Mouse (Mus musculus) erythroblast, embryonic 14.5 days (primary cell): ENCODE measurements at regions not wholly inside any gene's neighbourhood (a gene's known extent, or its start where the extent isn't known, plus 50 kb on each side); places are given as distances from the start of the nearest gene placed in this dataset.

ENCODE experiments used
- GATA1 ChIP-seq: IDR thresholded peaks from 2 replicates; pipeline ENCODE4 v1.6.1; 2012; ENCODE audit warnings: low read length, inconsistent platforms, mixed read lengths
- TAL1 ChIP-seq: IDR thresholded peaks from 3 replicates; pipeline ENCODE4 v1.6.1; 2012; ENCODE audit warnings: low read length, inconsistent platforms, mixed read lengths

DNA sequence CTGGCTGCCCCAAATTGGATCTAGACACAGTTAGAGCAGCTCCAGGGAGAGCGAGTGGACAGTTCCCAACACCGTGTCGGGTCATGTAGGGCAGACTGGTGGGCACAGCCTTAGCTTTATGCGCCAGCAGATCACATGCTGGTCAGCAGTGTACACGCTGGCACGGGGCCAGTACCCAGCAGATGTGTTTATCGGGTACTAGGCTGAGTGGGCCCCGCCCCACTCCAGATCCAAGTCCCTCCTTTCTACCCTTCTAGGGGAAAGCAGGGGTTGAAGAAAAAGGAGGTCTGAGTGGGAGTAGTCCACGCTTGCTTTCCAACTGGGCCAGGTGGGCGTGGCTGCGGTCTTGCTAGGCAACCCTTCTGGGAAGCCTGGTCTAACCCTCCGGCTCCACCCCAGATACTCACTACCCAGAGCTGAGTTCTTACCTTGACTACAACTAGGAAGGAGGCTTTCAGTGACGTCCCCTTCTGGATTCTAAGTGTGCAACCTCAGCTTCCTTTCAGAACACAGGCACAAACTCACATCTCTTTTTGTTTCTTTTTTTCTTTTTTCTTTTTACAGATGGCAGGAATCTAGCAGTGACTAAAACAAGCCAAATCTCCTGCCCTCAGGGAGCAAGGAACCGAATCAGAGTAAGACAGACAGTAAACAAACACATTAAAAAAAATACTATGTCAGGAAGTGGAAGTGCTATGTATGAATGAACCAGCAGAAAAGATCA is 59.6 kb downstream of the Irf2bpl start:
- TF ChIP-seq GATA1, result no peak
- TF ChIP-seq TAL1, result no peak
